19 mouse cellular contexts compared by ENCODE assay signal in the genomic region with DNA sequence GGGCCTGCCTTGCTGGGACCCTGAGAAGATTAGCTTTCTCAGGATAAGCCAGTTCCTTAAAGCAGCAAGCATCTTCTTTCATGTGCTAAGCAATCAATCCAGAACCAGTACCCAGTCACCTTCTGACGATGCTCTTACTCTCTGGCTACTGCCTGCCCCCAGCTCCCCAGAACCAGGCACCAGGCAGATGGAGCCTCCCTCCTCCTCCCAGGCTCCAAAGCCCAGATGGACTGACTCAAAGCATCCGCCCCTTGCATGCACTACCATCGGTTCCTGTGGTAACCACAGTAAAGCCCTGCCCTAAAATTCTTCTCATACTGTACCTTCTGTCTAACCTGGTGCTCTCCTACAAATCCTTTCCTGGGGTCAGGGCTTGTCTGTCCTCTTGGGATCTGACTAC.
A peak's percentile ranks its signal among the peaks of the same experiment; 100 is the strongest.
DNase-seq lines count a peak whose midpoint lies in the region; ATAC-seq lines count a peak whose summit lies in the region.
"Had no signal": no experiment of that assay in that cellular context is flagged by ENCODE, and none has a peak within 500 bp of the region (broad histone marks: within the 10 kb centered on the region; RNA-seq: fewer than 3 reads in every experiment).

No protein-coding gene starts in this region.

- H3K4me2 ChIP-seq in limb, embryonic 12.5 days, result no peak overlapping the region
- H3K4me2 ChIP-seq: forebrain, embryonic 12.5 days; liver, embryonic 15.5 days; midbrain, embryonic 12.5 days; stomach, embryonic 15.5 days had no signal

- peak overlapping the region; percentile 17; the same call in 1 of the 2 replicates for H3K27ac ChIP-seq in limb, embryonic 12.5 days
- H3K27ac ChIP-seq: forebrain, embryonic 12.5 days; gastrocnemius, adult 2 months; liver, embryonic 15.5 days; midbrain, embryonic 12.5 days; stomach, embryonic 15.5 days had no signal

- no peak overlapping the region for H3K9ac ChIP-seq in limb, embryonic 12.5 days (replicated peaks)
- H3K9ac ChIP-seq: forebrain, embryonic 12.5 days; liver, embryonic 15.5 days; midbrain, embryonic 12.5 days; stomach, embryonic 15.5 days had no signal

- DNase-seq in left cerebral cortex, adult 18-20 months (ENCODE audit: low spot score in 2 of 2), result peak; percentile 23 to 33
- DNase-seq in left cerebral cortex, postnatal 4 days, result no peak
- DNase-seq in frontal cortex, adult 2 months (ENCODE audit: extremely low spot score in 1 of 2, low spot score in 1 of 2), result peak; percentile 41 to 53
- DNase-seq in layer of hippocampus, adult 8-10 months (ENCODE audit: low spot score in 2 of 2), result peak; percentile 44 to 54
- no peak for DNase-seq in urinary bladder, adult 2 months (ENCODE audit: low spot score)
- no peak for DNase-seq in embryo, embryonic 11 days
- DNase-seq: adrenal gland, postnatal 36 days; cerebellum, postnatal 25 days; gastrocnemius, adult 2 months; heart, adult 18-20 months; kidney, adult 9 months; thymus, adult 2 months had no signal

- ATAC-seq in limb, embryonic 12.5 days (ENCODE audit: insufficient number of reproducible peaks, insufficient read depth, low FRiP score, low TSS enrichment, low read depth), result no peak
- ATAC-seq: Patski had no signal

- H3K27me3 ChIP-seq in limb, embryonic 12.5 days, result no peaks in the 10 kb centered on the region
- H3K27me3 ChIP-seq: forebrain, embryonic 12.5 days; liver, embryonic 15.5 days; midbrain, embryonic 12.5 days; stomach, embryonic 15.5 days had no signal

- 36% methylated on average over 3 of the region's 3 CpGs for whole genome bisulfite sequencing in limb, embryonic 12.5 days

- H3K36me3 ChIP-seq in limb, embryonic 12.5 days, result no peaks in the 10 kb centered on the region
- H3K36me3 ChIP-seq: forebrain, embryonic 12.5 days; liver, embryonic 15.5 days; midbrain, embryonic 12.5 days; stomach, embryonic 15.5 days had no signal

- H3K4me3 ChIP-seq in limb, embryonic 12.5 days (replicated peaks), result no peak overlapping the region
- H3K4me3 ChIP-seq: forebrain, embryonic 12.5 days; gastrocnemius, adult 2 months; liver, embryonic 15.5 days; midbrain, embryonic 12.5 days; myocyte; stomach, embryonic 15.5 days had no signal

- H3K4me1 ChIP-seq in limb, embryonic 12.5 days (replicated peaks), result peaks cover 5% of the 10 kb centered on the region; the same call in 1 of the 2 replicates
- H3K4me1 ChIP-seq: liver, embryonic 15.5 days; stomach, embryonic 15.5 days had no signal

- intact Hi-C loops in left cerebral cortex, postnatal 4 days (cut with DNase I), result no loop called here

- no peaks in the 10 kb centered on the region for H3K9me3 ChIP-seq in limb, embryonic 12.5 days
- H3K9me3 ChIP-seq: forebrain, embryonic 12.5 days; liver, embryonic 15.5 days; midbrain, embryonic 12.5 days; stomach, embryonic 15.5 days had no signal

Comparison
In these comparisons a context has a peak if more than half of its experiments do, and no peak if none do; other contexts are left out.
1. DNase-seq: peak in left cerebral cortex, adult 18-20 months (2 of 2), frontal cortex, adult 2 months (2 of 2) and layer of hippocampus, adult 8-10 months (2 of 2); none in left cerebral cortex, postnatal 4 days (single experiment), urinary bladder, adult 2 months (single experiment) and embryo, embryonic 11 days (single experiment).